Mouse (Mus musculus) retina, postnatal 7 days (tissue): ENCODE measurements around the gene Ythdf1.

Source experiments
- DNase-seq: peaks from one replicate; pipeline ENCODE4 v3.0.0-alpha.2; 2012; ENCODE audit warnings: low read depth, low spot score

The Ythdf1 gene

DNA sequence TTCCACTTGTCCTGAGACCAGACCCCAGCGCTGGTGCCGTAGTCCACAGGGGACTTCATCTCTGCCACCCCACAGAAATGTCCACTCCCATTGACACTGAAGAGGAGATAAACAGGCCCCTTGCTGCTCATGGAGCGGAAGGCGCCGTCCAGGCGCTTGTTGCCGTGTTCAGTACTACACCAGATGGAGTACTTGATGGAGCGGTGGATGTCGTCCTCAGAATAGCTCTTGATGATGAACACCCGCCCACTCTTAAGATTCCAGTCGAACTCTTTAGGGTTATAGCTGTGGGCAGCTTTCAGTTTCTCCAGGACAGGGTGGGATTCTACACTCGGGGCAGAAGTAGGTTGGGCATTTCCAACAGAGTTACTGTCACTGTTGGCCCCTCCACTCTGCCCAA, 9.8 kb downstream of the Ythdf1 start:
- no peak for DNase-seq

DNA sequence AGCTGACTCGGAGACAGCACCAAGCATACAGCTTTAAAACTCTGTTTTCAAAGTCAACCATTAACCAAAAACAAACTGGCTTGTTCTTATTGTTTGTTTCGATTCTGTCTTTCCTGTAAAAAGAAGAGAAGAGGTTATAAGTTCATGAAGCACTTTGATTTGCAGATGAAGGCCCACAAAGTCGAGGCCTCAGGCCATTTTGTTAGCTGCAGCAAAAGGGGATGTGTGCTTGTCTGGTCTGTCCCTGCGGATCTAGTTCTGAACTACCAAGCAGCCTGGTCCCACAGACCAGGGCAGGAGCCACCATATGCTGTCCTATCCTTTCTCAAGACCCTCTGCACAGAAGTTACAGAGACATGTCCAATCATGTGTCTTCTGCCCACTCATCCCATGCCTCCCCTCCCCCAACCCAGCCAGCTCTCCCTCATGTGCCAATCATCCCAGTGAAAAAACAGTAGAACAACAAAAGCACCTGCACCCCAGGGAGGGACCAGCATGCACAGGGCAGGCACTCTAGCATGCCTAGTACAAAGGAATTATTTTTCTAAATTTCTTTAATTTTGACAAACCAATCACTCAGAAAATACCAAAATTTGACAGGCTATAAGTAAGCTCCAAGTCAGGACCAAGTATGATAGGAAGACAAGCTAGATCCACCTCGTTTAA, 15.1 kb downstream of the Ythdf1 start:
- DNase-seq = no peak

DNA sequence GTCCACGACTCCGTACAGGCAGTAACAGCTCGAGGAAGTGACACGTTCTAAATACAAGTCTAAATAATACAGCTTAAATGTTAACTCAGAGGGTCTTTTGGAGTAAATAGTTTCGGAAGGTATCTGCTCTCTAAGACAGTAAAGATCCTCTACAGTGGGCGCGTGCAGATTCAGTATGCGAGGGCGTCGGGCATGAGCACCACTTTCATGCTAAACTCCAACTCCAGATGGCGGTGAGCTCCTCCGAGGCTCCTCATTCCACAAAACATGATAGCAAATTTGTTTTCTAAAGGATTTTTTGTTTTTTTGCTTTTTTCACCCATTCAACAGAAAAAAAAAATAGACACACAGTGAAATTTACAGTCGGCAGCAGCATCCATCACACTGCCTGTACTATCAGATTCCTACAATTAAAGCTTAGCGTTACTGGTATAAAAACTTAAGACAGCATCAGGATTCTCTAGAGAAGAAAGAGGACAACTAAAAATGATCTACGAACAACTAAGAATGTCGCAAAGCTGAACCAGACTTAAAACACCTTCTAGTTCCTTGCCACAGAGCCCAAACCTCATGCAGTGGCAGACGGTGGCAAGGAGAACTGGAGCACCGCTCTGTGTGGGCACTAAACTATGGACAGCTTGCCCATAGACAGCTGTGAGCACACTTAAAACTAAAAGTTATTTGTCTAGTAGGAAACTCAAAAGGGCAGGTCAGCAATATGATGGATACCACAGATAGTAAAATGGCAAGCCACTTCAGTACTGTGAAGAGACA, 16.1 kb downstream of the Ythdf1 start:
- no peak for DNase-seq

DNA sequence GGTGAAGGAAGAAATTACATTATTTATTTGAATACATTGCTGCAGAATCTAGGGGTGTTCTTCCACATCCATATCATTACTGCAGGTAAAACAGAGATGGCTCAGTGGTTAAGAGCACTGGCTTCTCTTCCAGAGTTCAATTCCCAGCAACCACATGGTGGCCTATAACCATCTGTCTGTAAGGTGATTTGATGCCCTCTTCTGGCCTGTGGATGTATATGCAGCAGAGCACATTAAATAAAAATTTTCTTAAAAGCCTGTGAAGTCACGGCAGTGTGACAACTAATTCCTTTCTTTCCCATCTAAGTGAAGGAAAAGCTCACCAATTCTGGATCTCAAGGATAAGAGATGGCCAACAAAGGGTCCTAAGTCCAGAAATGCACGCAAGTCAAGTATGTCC, 18.7 kb downstream of the Ythdf1 start:
- DNase-seq = no peak

DNA sequence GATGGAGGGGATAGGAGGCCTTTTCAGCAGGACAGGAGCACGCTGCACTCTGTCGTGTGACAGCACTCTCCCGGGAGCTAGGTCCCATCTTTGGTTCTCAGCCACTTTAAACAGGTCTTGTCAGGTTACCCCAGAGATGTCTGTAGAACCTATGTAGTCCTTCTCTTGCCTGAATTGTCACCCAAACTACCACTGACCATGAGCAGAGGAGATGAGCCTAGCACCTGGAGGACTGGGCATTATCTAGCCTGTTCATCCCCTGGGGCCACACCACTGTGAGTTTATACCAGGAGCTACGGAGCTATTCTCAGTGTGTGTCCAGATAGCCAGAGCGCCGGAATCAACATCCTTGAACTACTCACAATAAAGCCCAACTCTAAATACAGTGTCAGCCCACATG, 22.9 kb downstream of the Ythdf1 start:
- DNase-seq = no peak

DNA sequence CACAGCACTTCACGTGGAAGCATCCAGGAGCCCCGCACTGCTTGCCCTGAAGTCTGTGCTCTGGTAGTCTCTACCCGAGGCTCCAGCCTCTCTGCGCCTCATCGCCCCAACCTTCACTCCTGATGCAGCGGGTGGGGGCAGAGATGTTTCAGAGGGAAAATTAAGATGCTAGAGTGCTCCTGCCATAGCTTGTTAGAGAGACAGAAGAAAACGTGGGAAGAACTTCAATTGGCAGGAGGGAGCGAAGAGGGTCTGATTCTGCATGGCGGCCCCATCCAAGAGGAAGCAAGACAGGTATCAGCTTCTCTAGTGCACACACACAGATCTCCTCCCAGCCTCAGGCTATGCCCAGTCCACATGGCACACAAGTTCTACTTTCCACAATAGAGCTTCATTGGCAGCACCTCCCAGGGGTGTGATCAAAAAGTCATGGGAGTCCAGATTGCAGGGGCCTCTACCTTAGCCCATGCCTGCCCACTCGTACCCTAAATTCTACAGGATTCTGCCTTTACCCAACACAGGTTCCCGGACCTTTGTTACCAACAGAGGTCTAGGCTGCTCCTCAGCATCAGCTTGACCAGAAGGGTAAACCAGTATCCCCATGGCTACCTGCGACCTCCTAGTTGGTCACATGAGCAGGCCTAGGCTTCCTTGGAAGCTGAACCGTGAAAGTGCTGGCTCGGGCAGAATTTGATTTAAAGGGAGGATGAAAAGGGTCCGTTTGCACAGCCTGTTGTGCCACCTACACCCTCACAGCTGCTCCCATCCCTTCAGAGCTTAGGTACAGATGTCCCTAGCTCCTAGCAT, 23.7 kb downstream of the Ythdf1 start:
- no peak for DNase-seq

DNA sequence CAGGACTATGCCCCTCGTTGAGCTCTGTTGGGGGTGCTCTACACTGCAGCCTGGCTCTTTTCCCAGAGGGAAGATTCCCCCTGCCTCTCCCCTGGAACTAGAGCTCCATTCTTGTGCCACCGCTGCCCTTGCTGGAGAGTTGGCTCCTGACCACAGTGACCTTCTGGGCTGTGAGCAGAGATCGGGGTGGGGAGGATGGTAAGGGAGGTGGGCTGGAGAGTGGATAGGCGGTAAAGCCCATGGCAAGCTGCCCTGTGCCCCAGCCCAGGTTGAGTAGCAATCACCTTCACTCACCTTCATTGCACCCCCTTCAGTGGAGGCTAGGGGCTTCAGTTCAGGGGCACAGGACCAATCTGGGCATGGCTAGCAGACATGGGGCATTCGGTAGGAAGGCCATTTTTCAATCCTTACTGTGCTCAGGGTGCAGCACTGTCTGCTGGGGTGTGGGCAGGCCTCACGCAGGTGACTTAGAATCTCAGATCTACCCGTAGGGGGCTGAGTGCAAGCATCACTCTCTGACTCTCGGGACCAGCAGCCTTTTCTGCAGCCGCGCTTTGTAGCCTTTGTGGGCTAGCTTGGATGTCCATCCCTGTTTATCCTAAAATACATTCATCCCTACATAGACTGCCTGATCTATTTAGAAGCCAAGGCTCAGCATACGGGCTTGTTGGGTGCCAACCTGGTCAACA, 24.8 kb downstream of the Ythdf1 start:
- no peak for DNase-seq

DNA sequence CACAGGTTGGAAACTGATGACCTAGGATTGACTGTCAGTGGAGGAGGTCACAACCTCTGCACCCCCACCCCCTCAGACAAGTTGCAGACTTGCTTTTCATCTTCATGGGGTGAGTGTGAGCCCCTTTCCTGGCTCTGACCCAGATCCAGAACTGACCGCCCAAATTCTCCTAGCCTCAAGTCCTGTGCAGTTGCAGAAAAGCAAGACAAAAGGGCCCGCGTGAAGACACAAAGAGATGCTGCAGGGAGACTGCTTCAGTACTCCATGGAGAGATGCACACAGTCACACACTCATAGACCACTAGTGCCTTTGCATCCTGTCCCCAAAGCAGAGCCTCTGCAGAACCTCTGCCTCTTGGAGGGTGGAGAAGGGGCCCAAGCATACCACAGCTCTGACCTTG, 25.4 kb downstream of the Ythdf1 start:
- DNase-seq = no peak

DNA sequence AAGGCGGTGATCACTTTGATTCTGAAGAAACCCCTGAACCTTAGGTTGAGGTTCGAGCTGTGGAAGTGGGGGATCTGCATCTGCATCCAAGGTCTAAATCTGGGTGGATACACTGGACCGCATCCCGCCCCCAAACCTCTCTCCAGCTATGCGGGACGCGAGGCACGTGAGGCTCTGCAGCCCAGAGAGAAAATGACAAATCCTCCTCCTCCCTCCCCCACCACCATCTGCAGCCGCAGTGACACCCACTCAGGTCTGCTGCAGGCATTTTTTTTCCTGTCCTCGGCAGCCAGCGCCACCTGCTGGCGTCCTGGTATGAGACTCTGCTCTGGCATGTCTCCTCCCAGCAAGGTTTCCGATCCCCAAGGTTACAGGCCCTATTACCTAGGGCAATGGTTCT, 26.0 kb downstream of the Ythdf1 start:
- peak; percentile 86 for DNase-seq

DNA sequence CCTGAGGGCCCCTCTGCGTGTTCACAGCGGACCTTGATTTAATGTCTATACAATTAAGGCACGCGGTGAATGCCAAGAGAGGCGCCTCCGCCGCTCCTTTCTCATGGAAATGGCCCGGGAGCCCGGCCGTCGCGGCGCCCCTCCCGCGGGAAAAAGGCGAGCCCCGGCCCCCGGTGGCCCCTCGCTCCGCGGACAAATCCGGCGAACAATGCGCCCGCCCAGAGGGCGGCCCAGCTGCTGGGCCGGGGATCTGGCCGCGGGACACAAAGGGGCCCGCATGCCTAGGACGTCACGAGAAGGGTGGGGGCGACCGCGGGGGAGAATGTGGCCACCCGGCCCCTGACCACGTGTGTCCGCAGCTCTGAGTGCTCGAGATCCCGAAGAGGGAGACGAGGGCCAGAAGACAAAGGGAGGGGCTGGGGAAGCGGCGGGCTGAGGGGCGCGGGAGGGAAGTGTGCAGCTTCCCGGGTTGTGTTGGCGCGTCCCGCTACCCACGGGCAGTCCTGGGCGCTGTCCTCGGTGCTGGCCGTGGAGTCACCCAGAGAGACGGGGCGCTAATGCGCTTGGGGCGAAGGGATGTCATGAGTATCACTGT, 26.6 kb downstream of the Ythdf1 start:
- no peak for DNase-seq

DNA sequence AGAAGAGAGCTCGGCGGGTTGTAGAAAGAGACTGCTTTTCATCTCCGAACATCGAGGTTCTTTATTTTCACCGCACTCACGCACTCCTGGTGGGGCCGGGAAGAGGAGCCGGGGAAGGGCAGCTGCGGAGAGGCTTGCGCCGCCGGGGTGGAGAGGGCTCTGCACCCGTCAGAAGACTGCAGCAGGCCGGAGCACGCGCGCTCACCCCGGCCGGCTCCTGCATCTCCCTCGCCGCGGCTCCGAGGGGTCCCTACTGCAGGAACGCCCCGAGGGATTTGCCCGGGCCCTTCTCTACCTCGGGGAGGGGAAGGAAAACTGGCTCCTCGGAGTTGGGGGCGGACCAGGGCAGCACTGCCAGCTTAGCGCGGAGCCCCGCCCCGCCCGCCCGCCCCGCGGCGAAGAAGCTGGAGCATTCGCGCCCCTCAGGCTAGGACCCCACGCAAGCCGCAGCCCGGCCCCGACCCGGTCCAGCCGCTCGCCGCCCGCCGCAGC, 27.2 kb downstream of the Ythdf1 start:
- DNase-seq = no peak

DNA sequence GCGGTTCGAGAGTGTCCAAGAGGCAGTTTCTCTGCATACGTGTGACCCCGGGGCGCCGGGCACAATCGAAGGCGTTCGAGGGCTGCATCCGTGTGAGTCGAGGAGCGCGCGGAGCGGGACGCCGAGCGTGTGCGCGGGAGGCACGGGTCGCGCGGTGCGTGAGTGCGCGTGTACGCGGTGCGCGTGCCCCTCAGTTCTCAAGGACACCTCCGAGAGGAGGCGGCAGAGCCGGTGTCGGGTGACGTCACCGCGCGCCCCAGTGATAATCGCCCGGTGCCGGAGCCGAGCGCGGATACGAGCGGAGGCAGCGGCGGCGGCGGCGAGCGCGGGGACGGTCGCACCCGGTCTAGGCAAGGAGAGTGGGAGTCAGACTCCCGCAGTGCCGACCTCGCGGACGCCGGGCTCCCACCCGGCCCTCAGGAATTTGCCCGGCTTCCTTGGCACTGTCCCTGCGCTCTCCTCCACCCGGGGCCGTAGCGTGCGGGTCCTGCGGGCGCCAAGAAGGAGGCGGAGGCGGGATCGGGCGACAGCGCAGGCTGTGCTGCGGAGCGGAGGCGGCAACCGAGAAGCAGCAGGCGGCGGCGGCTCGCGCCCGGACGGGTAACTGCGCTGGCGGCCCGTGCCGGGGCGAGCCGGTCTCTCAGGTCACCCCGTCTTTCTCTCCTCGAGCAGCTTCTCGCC, 27.8 kb downstream of the Ythdf1 start:
- DNase-seq = peak; percentile 68

DNA sequence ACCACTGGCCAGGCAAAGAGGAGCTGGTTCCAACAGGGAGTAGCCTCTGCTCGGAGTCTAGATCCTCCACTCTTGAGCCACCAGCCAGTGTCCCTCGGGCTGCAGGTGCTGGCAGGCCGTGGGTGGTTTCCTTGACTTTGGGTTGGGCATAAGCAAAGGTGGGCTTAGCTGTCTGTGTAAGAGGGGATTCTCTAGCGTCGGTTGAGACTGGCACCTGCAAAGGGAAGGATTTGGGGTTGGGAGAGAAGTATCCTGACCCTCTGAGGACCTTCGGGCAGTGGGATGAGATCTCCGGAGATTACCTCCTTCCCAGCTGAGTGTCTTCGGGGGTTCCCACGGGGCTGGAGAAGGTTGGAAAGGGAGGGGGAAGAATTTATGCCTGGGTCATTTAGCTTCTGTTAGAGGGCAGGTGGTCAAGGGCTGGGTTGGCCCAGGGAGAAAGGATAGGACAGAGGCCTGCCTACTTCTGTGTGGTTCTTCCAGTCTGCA, 28.9 kb downstream of the Ythdf1 start:
- DNase-seq = no peak

DNA sequence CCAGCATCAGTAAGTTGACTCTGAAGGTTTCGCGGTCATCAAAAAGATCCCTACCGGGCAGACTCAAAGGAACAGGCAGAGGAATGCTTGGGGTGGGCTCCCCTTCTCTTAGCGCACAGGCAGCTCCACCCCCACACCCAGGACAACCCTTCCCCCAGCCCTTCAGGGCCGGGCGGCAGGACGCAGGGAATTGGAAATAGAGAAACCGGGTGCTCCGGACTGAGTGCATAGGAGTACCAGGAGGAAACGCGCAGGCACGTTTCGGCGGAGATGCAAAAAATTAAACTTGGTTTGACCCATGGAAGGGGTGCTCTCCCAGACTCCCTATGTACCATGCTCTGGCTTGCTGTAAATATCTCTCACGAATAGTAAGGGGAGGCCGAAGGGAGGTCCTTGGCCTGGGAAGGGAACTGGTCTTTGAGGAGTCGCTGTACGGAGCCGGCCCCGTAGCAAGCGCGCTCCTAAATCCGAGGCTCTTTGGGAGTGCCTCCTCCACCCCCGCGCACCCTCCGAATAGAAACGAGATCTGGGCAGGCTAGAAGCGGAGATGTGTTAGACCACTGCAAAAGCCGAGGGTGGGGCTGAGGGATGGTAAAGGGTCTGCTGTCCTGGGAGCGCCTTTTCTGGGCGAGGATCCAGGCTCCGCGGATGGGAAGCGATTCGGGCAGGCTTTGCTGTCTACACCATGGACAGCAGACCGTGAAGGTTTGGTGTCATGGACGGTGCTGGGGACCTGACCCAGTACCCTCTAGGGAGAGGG, 29.5 kb downstream of the Ythdf1 start:
- DNase-seq = no peak

DNA sequence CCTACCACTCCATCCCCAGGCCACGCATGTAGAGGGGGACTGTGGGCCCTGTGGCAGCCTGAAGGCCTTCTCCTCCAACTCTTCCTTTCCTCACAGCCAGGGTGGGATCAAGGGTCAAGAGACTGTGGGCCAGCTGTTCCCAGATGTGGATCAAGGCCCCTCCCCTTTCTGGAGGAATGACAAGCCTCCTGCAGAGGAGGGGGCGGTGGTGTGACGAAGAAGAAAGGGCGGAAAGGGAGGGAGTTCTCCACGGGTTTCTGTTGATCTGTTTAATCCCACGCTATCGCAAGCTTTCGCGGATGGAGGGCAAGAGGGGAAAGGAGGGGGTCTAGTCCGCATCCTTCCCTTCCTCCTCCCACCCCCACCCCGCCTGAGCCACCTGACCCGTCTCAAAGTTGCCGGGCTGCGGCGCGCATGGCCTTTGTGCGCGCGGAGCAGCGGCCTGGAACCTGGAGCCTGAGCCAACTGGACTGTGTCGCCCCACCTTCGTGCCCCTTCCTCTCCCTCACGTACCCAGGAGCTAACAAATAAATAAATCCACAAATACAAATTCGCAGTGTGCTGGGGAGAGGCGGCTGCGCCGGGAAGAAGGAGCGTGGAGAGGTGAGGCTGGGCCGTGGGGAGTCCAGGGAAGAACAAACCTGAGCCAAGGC, 30.2 kb downstream of the Ythdf1 start:
- DNase-seq = no peak

DNA sequence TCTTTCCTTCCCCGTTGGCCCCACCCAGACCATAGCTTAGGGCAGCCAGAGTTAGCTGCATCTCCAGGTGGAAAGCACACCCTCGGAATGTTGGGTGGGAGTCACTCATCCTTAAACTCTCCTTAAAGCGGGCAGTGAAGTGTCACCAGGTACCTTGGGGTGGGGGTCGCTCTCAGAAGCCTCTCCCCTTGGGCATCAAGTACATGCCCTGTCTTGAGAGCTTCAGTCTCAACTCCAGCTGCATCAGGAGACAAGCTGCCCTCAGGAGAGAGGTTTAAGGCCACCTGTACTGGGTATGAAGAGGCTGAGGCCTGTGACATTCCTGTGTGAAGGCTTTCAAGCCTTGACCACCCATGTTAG, 30.8 kb downstream of the Ythdf1 start:
- DNase-seq = no peak

DNA sequence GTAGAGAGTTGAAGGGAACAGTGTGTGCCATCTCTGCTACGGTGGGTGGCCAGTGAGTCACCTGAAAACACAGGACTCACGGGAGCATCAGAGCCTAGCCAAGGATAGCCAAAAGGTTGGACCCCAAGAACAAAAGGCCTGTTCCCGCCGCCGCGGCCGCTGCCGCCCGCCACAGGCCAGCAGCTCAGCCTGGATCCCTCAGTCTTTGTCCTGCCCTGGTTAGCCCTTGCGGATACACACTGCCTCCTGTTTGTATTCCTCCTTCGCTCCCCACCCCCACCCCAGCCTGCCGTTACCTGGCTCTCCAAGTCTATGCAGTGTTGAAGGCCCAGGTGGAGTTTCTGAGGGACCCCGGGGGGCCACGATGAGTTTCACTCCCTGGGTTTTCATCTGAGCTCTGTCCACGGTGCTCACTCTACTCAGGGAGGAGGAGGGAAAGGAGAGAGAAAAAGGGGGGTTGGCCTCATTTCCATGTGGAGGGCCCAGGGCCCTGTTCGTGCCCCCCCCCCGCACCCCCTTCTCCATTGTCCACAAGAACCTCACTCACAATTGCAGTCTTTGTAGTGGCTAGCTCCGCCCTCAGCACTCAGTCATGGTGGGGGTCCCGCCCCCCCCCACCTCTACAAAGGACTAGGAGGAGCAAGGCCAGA, 31.4 kb downstream of the Ythdf1 start:
- DNase-seq = no peak

DNA sequence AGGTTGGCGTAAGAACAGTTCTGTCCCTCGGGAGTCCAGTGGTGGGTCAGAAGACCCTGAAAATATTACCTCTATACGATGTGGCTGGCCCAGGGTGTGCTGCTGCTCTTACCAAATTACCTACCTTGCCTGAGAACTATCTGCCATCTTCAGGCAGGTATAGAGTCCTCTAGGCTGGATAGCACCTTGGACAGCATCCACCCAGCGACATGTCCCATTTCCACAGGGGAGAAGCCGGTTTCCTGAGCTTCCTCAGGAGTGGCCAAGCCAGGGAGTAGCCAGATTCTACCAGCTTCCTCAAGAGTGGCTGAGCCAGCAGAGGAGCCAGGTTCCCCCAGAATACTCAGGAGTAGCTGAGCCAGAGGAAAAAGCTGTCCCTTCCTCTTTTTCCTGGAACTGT, 35.5 kb downstream of the Ythdf1 start:
- no peak for DNase-seq

DNA sequence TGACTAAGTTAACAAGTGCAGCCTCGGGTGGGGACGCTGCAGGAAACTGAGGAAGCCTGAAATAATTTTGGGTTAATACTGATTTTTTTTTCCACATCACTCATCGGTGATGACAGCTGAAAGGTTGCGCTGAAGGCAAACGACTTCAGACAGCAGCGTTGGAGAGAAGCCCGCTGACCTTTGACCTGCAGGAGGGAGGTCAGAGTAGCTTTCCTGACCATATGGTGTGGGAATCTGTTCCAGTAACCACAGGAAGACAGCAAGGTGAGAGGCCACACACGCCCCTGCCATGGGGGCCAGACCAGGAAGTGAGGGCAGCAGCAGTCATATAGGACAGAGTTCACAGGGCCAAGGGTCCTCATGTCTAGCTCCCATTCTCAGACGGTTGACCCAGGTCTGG, 39.5 kb downstream of the Ythdf1 start:
- no peak for DNase-seq
